Mouse (Mus musculus) G1E-ER4 (cell line): Measurements from ENCODE around the gene Scn8a. TPM values are rescaled to one million over a fixed set of nuclear protein-coding genes. Genes with fewer than 3 reads are reported as not detected.

Experiments
- GATA1 ChIP-seq: IDR thresholded peaks from one replicate; pipeline ENCODE4 v1.8.0; 2012; ENCODE audit warnings: low read length, inconsistent platforms
- polyA plus RNA-seq: library from polyadenylated mRNA; stranded (reverse); fragments of >175 nt; gene quantifications from 2 replicates; pipeline ENCODE4 v1.2.3, GENCODE M21; 2012

Gene Scn8a
- polyA plus RNA-seq, 1 experiment = not detected

- no peak for TF ChIP-seq GATA1
These were observed 198.4 kb downstream of the Scn8a start for GRCm38 (mm10) chr15:101068029-101068428.

DNA sequence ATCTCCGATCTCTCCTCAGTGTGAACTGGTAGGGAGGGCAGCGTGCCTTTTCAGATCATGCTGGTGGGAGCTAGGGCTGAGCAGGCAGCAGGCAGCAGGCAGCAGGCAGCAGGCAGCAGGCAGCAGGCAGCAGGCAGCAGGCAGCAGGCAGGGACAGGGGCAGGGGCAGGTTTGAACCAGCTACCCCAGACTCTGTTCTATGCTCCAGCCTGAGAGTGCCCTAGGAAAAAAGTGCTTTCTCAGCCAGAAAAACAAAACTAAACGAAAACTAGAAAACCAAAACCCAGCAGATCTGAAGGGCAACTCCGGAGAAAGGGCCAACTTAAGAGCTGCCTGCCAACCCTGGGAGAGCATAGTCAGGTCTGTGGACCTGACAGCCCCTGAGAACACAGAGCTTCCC lies 199.0 kb downstream of the Scn8a start:
- no peak for TF ChIP-seq GATA1

DNA sequence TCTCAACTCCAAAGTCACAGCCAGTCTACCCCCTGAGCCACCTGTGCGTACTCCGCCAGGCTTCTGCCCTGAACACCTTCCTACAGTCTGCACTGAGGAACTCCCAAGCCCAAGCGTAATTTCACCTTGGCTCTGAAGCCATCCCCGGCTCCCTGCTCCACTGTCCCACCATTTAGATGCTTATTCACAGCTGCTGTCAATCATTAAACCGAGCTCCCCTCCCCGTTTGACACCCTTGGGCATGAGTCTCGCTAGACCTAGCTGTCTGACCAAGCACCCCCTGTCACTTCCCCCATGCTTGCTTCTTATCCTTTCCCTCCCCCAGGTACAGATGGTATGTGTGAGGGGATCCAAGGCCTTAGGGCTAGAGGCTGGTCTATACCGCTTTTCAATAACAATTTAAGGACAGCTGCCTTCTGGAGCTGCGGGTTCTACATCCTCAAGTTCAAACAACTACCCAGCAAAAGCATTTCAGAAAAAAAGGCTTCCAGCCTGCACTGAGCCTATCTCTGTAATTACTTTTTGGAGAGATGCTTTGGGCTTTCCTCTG lies 200.1 kb downstream of the Scn8a start:
- no peak for TF ChIP-seq GATA1

- no peak for TF ChIP-seq GATA1
These were observed 201.1 kb downstream of the Scn8a start for GRCm38 (mm10) chr15:101070762-101071161.

DNA sequence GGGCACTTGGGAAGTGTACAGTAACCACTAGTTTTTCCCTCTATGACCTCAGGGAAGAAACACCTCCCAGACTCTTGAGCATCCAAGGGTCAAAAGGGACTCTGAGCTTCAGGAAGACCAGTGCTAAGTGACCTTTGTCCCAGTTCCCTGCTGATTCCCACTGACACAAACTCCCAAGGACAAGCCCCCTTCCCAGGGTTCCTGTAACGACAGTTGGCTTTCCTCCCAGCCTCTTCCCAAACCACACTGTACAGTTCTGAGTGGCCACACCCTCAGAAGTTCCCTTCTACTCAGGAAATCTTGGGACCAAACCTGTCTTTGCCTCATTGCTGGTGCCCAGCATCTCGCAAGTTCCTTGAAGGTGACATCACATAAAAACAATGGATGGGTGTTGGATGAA lies 203.1 kb downstream of the Scn8a start:
- TF ChIP-seq GATA1 = no peak

GRCm38 (mm10) chr15:101074067-101074466 lies 204.4 kb downstream of the Scn8a start:
- TF ChIP-seq GATA1 = no peak

- TF ChIP-seq GATA1 = no peak
These were observed 205.5 kb downstream of the Scn8a start for GRCm38 (mm10) chr15:101075150-101075549.

DNA sequence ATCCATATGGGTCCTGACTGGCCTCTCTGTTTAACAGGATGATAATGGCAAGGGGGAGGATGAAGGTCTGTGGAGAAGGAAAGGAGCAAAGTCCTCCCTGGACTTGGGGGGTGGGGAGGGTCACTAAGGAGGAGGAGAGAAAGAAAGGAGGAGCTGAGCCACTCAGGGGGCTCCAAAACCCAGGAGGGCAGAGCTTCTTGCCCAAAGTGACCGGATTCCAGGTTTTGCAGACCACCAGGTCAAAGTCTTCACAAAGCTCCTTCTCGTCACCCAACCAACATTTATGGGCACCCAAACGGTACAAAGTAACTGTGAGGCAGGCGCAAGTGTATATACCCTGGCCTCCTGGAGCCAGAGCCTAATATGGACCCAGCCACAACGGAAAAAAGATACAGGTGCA lies 206.0 kb downstream of the Scn8a start:
- no peak for TF ChIP-seq GATA1

DNA sequence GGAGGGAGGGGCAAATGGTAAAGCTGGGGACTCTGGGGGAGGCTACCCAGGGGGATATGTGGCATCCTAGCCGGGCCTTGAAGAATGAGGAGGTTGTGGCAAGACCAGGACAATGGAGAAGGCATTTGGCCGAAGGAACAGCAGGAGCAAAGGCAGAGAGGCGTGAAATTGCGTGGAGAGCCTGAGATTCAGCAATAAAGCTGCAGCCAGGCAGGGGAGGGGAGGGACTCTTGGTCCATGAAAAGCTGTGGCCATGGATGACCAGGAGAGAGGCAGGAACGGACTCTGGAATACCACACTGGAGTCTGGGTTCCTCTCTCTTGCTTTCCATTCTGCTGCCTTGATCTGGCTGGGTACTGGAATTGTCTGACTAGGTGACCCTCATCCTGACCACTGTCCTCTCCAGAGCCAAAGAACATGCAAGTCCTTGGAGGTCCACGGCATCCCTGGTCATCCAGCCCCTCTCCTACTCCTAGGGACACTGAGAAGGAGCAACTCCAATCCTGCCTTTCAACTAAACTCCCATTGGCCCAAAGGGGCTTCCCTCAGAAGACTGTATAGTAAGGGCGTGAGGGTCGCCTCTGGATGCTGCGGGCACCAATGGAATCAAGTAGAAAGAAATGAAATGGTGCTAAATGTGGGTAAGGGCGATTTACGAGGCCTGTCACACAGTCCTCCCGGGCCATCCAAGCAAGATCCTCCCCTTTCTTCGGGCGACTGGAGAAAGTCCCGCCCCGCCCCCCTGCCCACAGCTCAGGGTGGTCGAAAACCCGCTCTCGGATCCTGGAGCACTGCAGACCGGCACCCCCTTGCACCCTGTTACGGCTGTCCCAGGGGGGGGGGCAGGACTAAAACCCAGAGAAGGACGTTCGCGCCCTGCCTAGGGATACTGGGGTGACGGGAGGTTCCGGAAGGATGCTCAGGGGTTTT lies 206.7 kb downstream of the Scn8a start:
- no peak for TF ChIP-seq GATA1

DNA sequence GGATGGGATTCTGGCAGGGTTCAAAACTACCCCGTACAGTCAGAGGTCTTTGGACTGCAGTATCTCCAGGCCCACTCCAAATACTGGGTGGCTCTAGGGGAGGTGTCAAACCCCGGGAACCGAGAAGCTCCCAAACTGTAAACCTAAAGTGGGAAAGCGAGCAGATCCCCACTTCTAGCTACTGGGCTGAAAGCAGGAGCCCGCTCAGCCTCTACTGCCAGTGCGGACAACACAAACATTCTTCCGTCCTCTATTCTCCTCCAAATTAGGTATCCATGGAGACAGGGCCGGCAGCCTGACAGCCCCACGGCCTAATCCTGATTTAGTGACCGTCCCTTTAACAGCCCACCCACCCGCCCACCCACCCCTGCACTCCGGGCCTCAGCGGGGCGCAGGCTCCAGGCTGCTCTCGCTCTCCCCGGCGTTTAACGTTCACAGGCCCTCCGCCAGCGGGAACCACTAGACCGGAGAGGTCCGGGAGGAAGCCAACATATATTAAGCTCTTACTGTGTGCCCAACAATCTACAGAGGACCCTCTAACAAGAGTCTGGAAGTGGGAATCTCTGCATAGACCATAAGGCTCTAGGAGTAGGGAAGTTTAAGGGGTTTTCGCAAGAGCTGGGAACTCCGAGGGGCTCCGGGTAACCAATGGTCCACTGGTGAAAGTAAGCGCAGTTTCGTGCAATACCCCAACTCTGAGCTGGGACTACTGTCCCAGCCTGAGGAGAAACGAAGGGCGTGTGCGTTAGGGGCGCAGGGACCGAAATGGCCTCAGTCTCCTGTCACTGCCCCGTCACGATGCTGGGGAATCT lies 207.5 kb downstream of the Scn8a start:
- TF ChIP-seq GATA1 = no peak

GRCm38 (mm10) chr15:101077813-101078730 lies 208.4 kb downstream of the Scn8a start, which contains the start of gene Fignl2:
TSS of gene Fignl2 (minus strand) at chr15:101078567.
- TF ChIP-seq GATA1 = no peak

- no peak for TF ChIP-seq GATA1
These were observed 209.1 kb downstream of the Scn8a start for GRCm38 (mm10) chr15:101078731-101079156.

GRCm38 (mm10) chr15:101080031-101080520 lies 210.4 kb downstream of the Scn8a start:
- no peak for TF ChIP-seq GATA1

GRCm38 (mm10) chr15:101081035-101081548 lies 211.4 kb downstream of the Scn8a start:
- TF ChIP-seq GATA1 = no peak
